Comparison of ENCODE assay signal across 22 mouse cellular contexts in genomic region chr15:27597516-27597915, GRCm38 (mm10). TPM values are rescaled to one million over a fixed set of nuclear protein-coding genes. Genes with fewer than 3 reads are reported as not detected.
A peak's percentile ranks its signal among the peaks of the same experiment; 100 is the strongest.
DNase-seq lines count a peak whose midpoint lies in the region; ATAC-seq and TF ChIP-seq lines count a peak whose summit lies in the region.
"Had no signal": no experiment of that assay in that cellular context is flagged by ENCODE, and none has a peak within 500 bp of the region (broad histone marks: within the 10 kb centered on the region; RNA-seq: fewer than 3 reads in every experiment).

No protein-coding gene starts in this region.

- H3K27ac ChIP-seq in heart, embryonic 15.5 days, result peak overlapping the region; percentile 72
- no peak overlapping the region for H3K27ac ChIP-seq in heart, embryonic 12.5 days (ENCODE audit: poor library complexity, severe bottlenecking)
- H3K27ac ChIP-seq in thymus, adult 2 months (ENCODE audit: control insufficient read depth, insufficient read depth, low read length), result peak overlapping the region; percentile 88
- H3K27ac ChIP-seq in cortical plate, adult 2 months (ENCODE audit: insufficient read depth, low read length), result peak overlapping the region; percentile 39
- H3K27ac ChIP-seq: embryonic facial prominence, embryonic 12.5 days; forebrain, embryonic 15.5 days; heart, embryonic 10.5 days; hindbrain, embryonic 14.5 days; intestine, embryonic 15.5 days; limb, embryonic 15.5 days; neural tube, embryonic 12.5 days; stomach, embryonic 15.5 days had no signal

- H3K9ac ChIP-seq in heart, embryonic 15.5 days, result no peak overlapping the region
- no peak overlapping the region for H3K9ac ChIP-seq in heart, embryonic 12.5 days
- H3K9ac ChIP-seq: embryonic facial prominence, embryonic 12.5 days; forebrain, embryonic 15.5 days; hindbrain, embryonic 14.5 days; intestine, embryonic 15.5 days; limb, embryonic 15.5 days; neural tube, embryonic 12.5 days; stomach, embryonic 15.5 days had no signal

- no peaks in the 10 kb centered on the region for H3K9me3 ChIP-seq in heart, embryonic 15.5 days (replicated peaks)
- H3K9me3 ChIP-seq in heart, embryonic 12.5 days (replicated peaks), result no peaks in the 10 kb centered on the region
- H3K9me3 ChIP-seq: embryonic facial prominence, embryonic 12.5 days; forebrain, embryonic 15.5 days; heart, embryonic 10.5 days; intestine, embryonic 15.5 days; limb, embryonic 15.5 days; megakaryocyte, embryonic 14.5 days; neural tube, embryonic 12.5 days; stomach, embryonic 15.5 days had no signal

- H3K4me1 ChIP-seq in heart, embryonic 15.5 days (replicated peaks), result peaks cover 23% of the 10 kb centered on the region
- peaks cover 30% of the 10 kb centered on the region for H3K4me1 ChIP-seq in heart, embryonic 12.5 days (replicated peaks)
- H3K4me1 ChIP-seq in thymus, adult 2 months (replicated peaks; ENCODE audit: control insufficient read depth, insufficient read depth, low read length), result peaks cover 26% of the 10 kb centered on the region
- H3K4me1 ChIP-seq in cortical plate, adult 2 months (ENCODE audit: control insufficient read depth, insufficient read depth, low read length), result peaks cover 17% of the 10 kb centered on the region

- no peak overlapping the region for H3K4me3 ChIP-seq in heart, embryonic 15.5 days
- no peak overlapping the region for H3K4me3 ChIP-seq in heart, embryonic 12.5 days
- no peak overlapping the region for H3K4me3 ChIP-seq in thymus, adult 2 months (ENCODE audit: control insufficient read depth, insufficient read depth, low read length)
- no peak overlapping the region for H3K4me3 ChIP-seq in cortical plate, adult 2 months (ENCODE audit: insufficient read depth, low read length)
- H3K4me3 ChIP-seq: embryonic facial prominence, embryonic 12.5 days; forebrain, embryonic 15.5 days; heart, embryonic 10.5 days; intestine, embryonic 15.5 days; limb, embryonic 15.5 days; neural tube, embryonic 12.5 days; stomach, embryonic 15.5 days had no signal

- DNase-seq in thymus, adult 2 months, result no peak
- no peak for DNase-seq in thymus, postnatal 36 days
- peak; percentile 61 for DNase-seq in splenic B cell, adult 2 months (ENCODE audit: low read depth, low spot score)
- no peak for DNase-seq in Muller cell, postnatal 12 days (ENCODE audit: inconsistent ontology term)
- DNase-seq in layer of hippocampus, adult 11-12 months (ENCODE audit: low spot score), result no peak
- DNase-seq: adrenal gland, postnatal 36 days; cerebellum, adult 8-10 months; gastrocnemius, postnatal 36 days; kidney, postnatal 25 days; lung, postnatal 14 days had no signal

- H3K27me3 ChIP-seq in heart, embryonic 15.5 days, result no peaks in the 10 kb centered on the region
- H3K27me3 ChIP-seq in heart, embryonic 12.5 days (replicated peaks), result no peaks in the 10 kb centered on the region
- no peaks in the 10 kb centered on the region for H3K27me3 ChIP-seq in thymus, adult 2 months (ENCODE audit: control insufficient read depth, insufficient read depth, low read length)
- no peaks in the 10 kb centered on the region for H3K27me3 ChIP-seq in splenic B cell, adult 2 months (ENCODE audit: control insufficient read depth, insufficient read depth, low read length, poor library complexity, severe bottlenecking)
- H3K27me3 ChIP-seq: embryonic facial prominence, embryonic 12.5 days; forebrain, embryonic 15.5 days; intestine, embryonic 15.5 days; limb, embryonic 15.5 days; megakaryocyte, embryonic 14.5 days; neural tube, embryonic 12.5 days; stomach, embryonic 15.5 days had no signal

- WGBS in heart, embryonic 15.5 days, result 83% methylated on average over 4 of the region's 4 CpGs
- WGBS in heart, embryonic 12.5 days, result 86% methylated on average over 4 of the region's 4 CpGs
- WGBS in thymus, adult 2 months, result 85% methylated on average over 4 of the region's 4 CpGs

- ATAC-seq in heart, embryonic 15.5 days (replicated peaks; ENCODE audit: insufficient number of reproducible peaks, insufficient read depth, low FRiP score, low read depth), result no peak
- ATAC-seq in heart, embryonic 12.5 days (ENCODE audit: insufficient number of reproducible peaks, low FRiP score), result no peak
- ATAC-seq: forebrain, embryonic 15.5 days; intestine, embryonic 15.5 days had no signal

- no peak for TF ChIP-seq POLR2A in thymus, adult 2 months (IDR thresholded peaks at IDR 0.05; ENCODE audit: control insufficient read depth, extremely low read depth, insufficient read depth, low read length, poor library complexity)
- TF ChIP-seq POLR2A in cortical plate, adult 2 months (IDR thresholded peaks at IDR 0.05; ENCODE audit: extremely low read depth, insufficient read depth, low read length), result no peak

- peaks cover 21% of the 10 kb centered on the region; the same call in 1 of the 2 replicates for H3K36me3 ChIP-seq in heart, embryonic 15.5 days
- peaks cover 54% of the 10 kb centered on the region for H3K36me3 ChIP-seq in heart, embryonic 12.5 days
- H3K36me3 ChIP-seq in thymus, adult 2 months (ENCODE audit: control insufficient read depth, insufficient read depth, low read length), result peaks cover 15% of the 10 kb centered on the region; the same call in 1 of the 2 replicates
- peaks cover 20% of the 10 kb centered on the region for H3K36me3 ChIP-seq in splenic B cell, adult 2 months (ENCODE audit: control insufficient read depth, insufficient read depth, low read length, poor library complexity, severe bottlenecking)

- no peak for TF ChIP-seq CTCF in thymus, adult 2 months (IDR thresholded peaks at IDR 0.05; ENCODE audit: borderline replicate concordance, control insufficient read depth, extremely low read depth, insufficient read depth, low read length, poor library complexity)
- no peak for TF ChIP-seq CTCF in cortical plate, adult 2 months (IDR thresholded peaks at IDR 0.05; ENCODE audit: extremely low read depth, insufficient read depth, low read length)

- H3K4me2 ChIP-seq in heart, embryonic 15.5 days, result no peak overlapping the region
- no peak overlapping the region for H3K4me2 ChIP-seq in heart, embryonic 12.5 days
- H3K4me2 ChIP-seq: embryonic facial prominence, embryonic 12.5 days; forebrain, embryonic 15.5 days; hindbrain, embryonic 14.5 days; intestine, embryonic 15.5 days; limb, embryonic 15.5 days; neural tube, embryonic 12.5 days; stomach, embryonic 15.5 days had no signal

RNA-seq across cellular contexts. Expression of gene Otulin, which starts 33.0 kb away (rescaled TPM):
- polyA plus RNA-seq in heart, embryonic 15.5 days (2015; fragmentation: Nextera tagmentation; extraction: Ambion mirVana), result 24.3 and 24.9 TPM in 2 replicates
- 26.2 and 27.4 TPM in 2 replicates for polyA plus RNA-seq in heart, embryonic 12.5 days (2016; fragmentation: Nextera tagmentation; extraction: Ambion mirVana)
- polyA plus RNA-seq in thymus, adult 2 months (2012; rRNA removed), result 43.0 and 43.1 TPM in 2 replicates
- polyA plus RNA-seq in cortical plate, adult 2 months (2012; rRNA removed), result 23.9 and 24.0 TPM in 2 replicates
